Mouse (Mus musculus) liver, adult 2 months (tissue): ENCODE data around the gene Odf2. TPM values are rescaled to one million over a fixed set of nuclear protein-coding genes. Genes with fewer than 3 reads are reported as not detected.
A peak's percentile ranks its signal among the peaks of the same experiment; 100 is the strongest.

Experiments
- DNase-seq: peaks from one replicate; pipeline ENCODE4 v3.0.0-alpha.2; 2011; ENCODE audit warnings: low read depth, low spot score; ENCODE audit errors: extremely low read depth
- H3K27ac ChIP-seq: fragments of 200-500 bp; replicated peaks from 2 replicates; pipeline ENCODE4 v1.5.1; 2012; ENCODE audit warnings: low read depth, mild to moderate bottlenecking, control low read depth, inconsistent platforms, low read length; ENCODE audit not compliant: insufficient read depth
- H3K27me3 ChIP-seq: fragments of 200-500 bp; 2 replicates; pipeline ENCODE4 v1.6.1; 2012; ENCODE audit warnings: mild to moderate bottlenecking, moderate library complexity, low read length, inconsistent platforms; ENCODE audit not compliant: control insufficient read depth, insufficient read depth
- H3K36me3 ChIP-seq: fragments of 200-500 bp; 2 replicates; pipeline ENCODE4 v1.6.1; 2012; ENCODE audit warnings: low read length, inconsistent platforms; ENCODE audit not compliant: control insufficient read depth, insufficient read depth
- H3K4me1 ChIP-seq: fragments of 200-500 bp; 2 replicates; pipeline ENCODE4 v1.6.1; 2011; ENCODE audit warnings: low read length; ENCODE audit not compliant: control insufficient read depth, insufficient read depth
- H3K4me3 ChIP-seq: fragments of 200-500 bp; 2 replicates; pipeline ENCODE4 v1.5.1; 2011; ENCODE audit warnings: low read depth, mild to moderate bottlenecking, control low read depth, low read length, moderate library complexity; ENCODE audit not compliant: insufficient read depth
- H3K79me2 ChIP-seq: fragments of 200-500 bp; 2 replicates; pipeline ENCODE4 v1.6.1; 2012; ENCODE audit warnings: inconsistent platforms, mild to moderate bottlenecking, low read length, moderate library complexity; ENCODE audit not compliant: control insufficient read depth, insufficient read depth
- H3K9ac ChIP-seq: fragments of 200-500 bp; 2 replicates; pipeline ENCODE4 v1.6.1; 2012; ENCODE audit warnings: low read depth, mild to moderate bottlenecking, control low read depth, inconsistent platforms, low read length
- CTCF ChIP-seq: fragments of 200-500 bp; IDR thresholded peaks from 2 replicates; pipeline ENCODE4 v1.5.1; 2011; ENCODE audit warnings: low read depth, low read length, control low read depth
- POLR2A ChIP-seq: fragments of 200-500 bp; IDR thresholded peaks from 2 replicates; pipeline ENCODE4 v1.6.1; 2011; ENCODE audit warnings: low read length, control low read depth; ENCODE audit not compliant: insufficient read depth; ENCODE audit errors: extremely low read depth
- WGBS: fragments of 180-500 bp; shearing (Covaris S2); methylation state at CpG from one replicate; pipeline ENCODE4 v1.1.7; 2018; 5-methylcytosine and 5-hydroxymethylcytosine counted together
- polyA plus RNA-seq: library from polyadenylated mRNA; depleted of rRNA; stranded (reverse); fragments of >200 nt; gene quantifications from 2 replicates; pipeline ENCODE4 v1.2.3, GENCODE M21; 2012
- total RNA-seq: library from RNA; depleted of rRNA; stranded (reverse); fragments of >200 nt; gene quantifications from 2 replicates; pipeline ENCODE4 v1.2.3, GENCODE M21; 2014

The Odf2 gene
- total and polyA plus RNA-seq, 2 experiments: 6.4 to 7.0 TPM

GRCm38 (mm10) chr2:29964354-29965249 is 75.6 kb downstream of the Odf2 start:
- H3K4me1 ChIP-seq: peaks cover 9% of the 10 kb centered on the region
- H3K79me2 ChIP-seq: peaks cover 8% of the 10 kb centered on the region
- peak overlapping the region; percentile 70 for H3K27ac ChIP-seq
- no peak for TF ChIP-seq CTCF
- no peak for TF ChIP-seq POLR2A
- H3K9ac ChIP-seq: peak overlapping the region; percentile 84
- WGBS: 17% methylated on average over 10 of the region's 10 CpGs
- no peak for DNase-seq
- H3K27me3 ChIP-seq: no peaks in the 10 kb centered on the region
- 0 out of 2 replicates have a peak, but pooled peaks cover 2% of the 10 kb centered on the region for H3K36me3 ChIP-seq
- peak overlapping the region; percentile 99 for H3K4me3 ChIP-seq

GRCm38 (mm10) chr2:29965250-29965843 is 76.3 kb downstream of the Odf2 start, which contains the start of gene Sptan1:
Gene Sptan1 (plus strand): TSS chr2:29965560.
- H3K9ac ChIP-seq: peak within 1 kb of the TSS; percentile 100
- peaks cover 17% of the 10 kb centered on the region for H3K4me1 ChIP-seq
- H3K27ac ChIP-seq: peak within 1 kb of the TSS; percentile 97
- peaks cover 3% of the 10 kb centered on the region; the same call in 1 of the 2 replicates for H3K36me3 ChIP-seq
- H3K79me2 ChIP-seq: peaks cover 11% of the 10 kb centered on the region
- peak; percentile 76 for DNase-seq
- peak; percentile 99 for TF ChIP-seq POLR2A
- TF ChIP-seq CTCF: no peak
- WGBS: under 1% methylated on average over 82 of the region's 82 CpGs
- H3K4me3 ChIP-seq: peak within 1 kb of the TSS; percentile 99
- no peaks in the 10 kb centered on the region for H3K27me3 ChIP-seq

GRCm38 (mm10) chr2:29965906-29966305 is 76.9 kb downstream of the Odf2 start:
- peak; percentile 45 for DNase-seq
- peaks cover 20% of the 10 kb centered on the region for H3K4me1 ChIP-seq
- peaks cover 3% of the 10 kb centered on the region; the same call in 1 of the 2 replicates for H3K36me3 ChIP-seq
- no peaks in the 10 kb centered on the region for H3K27me3 ChIP-seq
- TF ChIP-seq CTCF: no peak
- no peak for TF ChIP-seq POLR2A
- H3K27ac ChIP-seq: peak overlapping the region; percentile 97
- 2% methylated on average over 39 of the region's 41 CpGs for WGBS
- peak overlapping the region; percentile 100 for H3K9ac ChIP-seq
- H3K79me2 ChIP-seq: peaks cover 12% of the 10 kb centered on the region
- peak overlapping the region; percentile 99 for H3K4me3 ChIP-seq

- Histone ChIP-seq H3K36me3 (peaks cover 3% of the 10 kb centered on the region; the same call in 1 of the 2 replicates), H3K4me3 (no peak overlapping the region), H3K4me1 (peaks cover 22% of the 10 kb centered on the region), H3K27ac (no peak overlapping the region), H3K27me3 (no peaks in the 10 kb centered on the region), H3K9ac (no peak overlapping the region), H3K79me2 (peaks cover 12% of the 10 kb centered on the region)
- no peak for DNase-seq
- TF ChIP-seq CTCF (no peak), POLR2A (no peak)
- 65% methylated on average over 2 of the region's 2 CpGs for WGBS
These were observed 77.8 kb downstream of the Odf2 start for GRCm38 (mm10) chr2:29966826-29967225.

DNA sequence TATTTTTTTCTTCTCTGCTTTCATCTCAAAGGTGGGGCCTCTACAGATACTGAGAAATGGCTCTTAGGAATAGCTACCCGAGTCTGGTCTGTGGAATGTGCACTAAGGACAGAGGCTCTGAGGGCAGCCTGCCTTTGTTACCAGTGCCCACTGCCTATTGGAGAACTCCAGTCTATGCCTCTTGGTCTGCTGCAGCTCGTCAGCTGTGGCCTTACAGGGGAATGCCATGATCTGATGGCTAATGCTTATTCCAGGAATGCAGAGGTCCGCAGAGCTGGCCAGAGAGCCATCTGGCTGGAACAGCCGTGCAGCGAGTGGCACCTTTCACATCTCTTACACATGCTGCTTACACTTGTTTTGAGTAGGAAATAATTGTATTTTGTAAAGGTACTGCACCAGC is 78.7 kb downstream of the Odf2 start:
- Histone ChIP-seq H3K27me3 (no peaks in the 10 kb centered on the region), H3K79me2 (peaks cover 15% of the 10 kb centered on the region), H3K4me3 (no peak overlapping the region), H3K9ac (no peak overlapping the region; the same call in 1 of the 2 replicates), H3K27ac (no peak overlapping the region), H3K36me3 (peaks cover 3% of the 10 kb centered on the region; the same call in 1 of the 2 replicates), H3K4me1 (peaks cover 26% of the 10 kb centered on the region)
- no peak for TF ChIP-seq POLR2A
- no peak for TF ChIP-seq CTCF
- 69% methylated on average over 5 of the region's 5 CpGs for WGBS
- no peak for DNase-seq

DNA sequence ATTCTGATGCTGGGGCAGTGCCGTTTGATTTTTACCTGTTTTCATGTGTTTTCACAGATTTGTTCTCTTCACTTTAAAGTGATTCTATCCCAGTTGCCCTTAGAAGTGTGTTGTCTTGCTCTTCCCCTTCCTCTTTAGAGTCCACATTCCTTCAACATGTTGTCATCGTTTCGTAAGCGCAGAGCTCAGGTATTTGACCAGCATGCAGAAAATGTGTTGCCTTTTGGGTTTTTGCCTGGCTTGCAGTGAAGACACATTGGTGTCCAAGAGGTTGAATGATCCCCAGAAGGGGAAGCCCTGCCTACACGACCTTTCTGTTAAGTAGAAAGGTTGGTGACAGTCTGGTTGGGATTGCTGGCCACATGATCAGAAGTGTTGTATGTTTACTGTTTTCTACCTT is 79.6 kb downstream of the Odf2 start:
- peak; percentile 77 for DNase-seq
- peak overlapping the region; percentile 22; the same call in 1 of the 2 replicates for H3K27ac ChIP-seq

More for the DNA sequence above, 79.6 kb downstream of the Odf2 start:
- Histone ChIP-seq H3K9ac (no peak overlapping the region), H3K4me1 (peaks cover 26% of the 10 kb centered on the region), H3K79me2 (peaks cover 15% of the 10 kb centered on the region), H3K27me3 (no peaks in the 10 kb centered on the region), H3K36me3 (peaks cover 3% of the 10 kb centered on the region; the same call in 1 of the 2 replicates), H3K4me3 (no peak overlapping the region)
- WGBS: 31% methylated on average over 5 of the region's 5 CpGs
- TF ChIP-seq POLR2A (no peak), CTCF (no peak)
